Mouse (Mus musculus) hindbrain, embryonic 12.5 days (tissue): Measurements from ENCODE around the gene Tmprss9. TPM values are rescaled to one million over a fixed set of nuclear protein-coding genes. Genes with fewer than 3 reads are reported as not detected.
"Not testable (repeated sequence)": the region's sequence is repeated elsewhere in the genome, so short reads cannot be mapped to it uniquely, and the experiment has no call there.

Source experiments
- ATAC-seq: fragments of 200-750 bp; cut with Nextera tagmentation; 2 replicates; pipeline ENCODE4 v1.8.0; 2017; ENCODE audit warnings: moderate TSS enrichment; ENCODE audit not compliant: low FRiP score
- H3K27ac ChIP-seq: fragments of 300-500 bp; sonication (generic); 2 replicates; pipeline ENCODE4 v1.5.1; 2016; ENCODE audit warnings: mild to moderate bottlenecking
- H3K27me3 ChIP-seq: fragments of 300-500 bp; sonication (generic); 2 replicates; pipeline ENCODE4 v1.6.1; 2016; ENCODE audit warnings: mild to moderate bottlenecking
- H3K36me3 ChIP-seq: fragments of 300-500 bp; sonication (generic); 2 replicates; pipeline ENCODE4 v1.6.1; 2016; ENCODE audit warnings: mild to moderate bottlenecking
- H3K4me1 ChIP-seq: fragments of 300-500 bp; sonication (generic); 2 replicates; pipeline ENCODE4 v1.6.1; 2016
- H3K4me2 ChIP-seq: fragments of 300-500 bp; sonication (generic); replicated peaks from 2 replicates; pipeline ENCODE4 v1.6.1; 2016; ENCODE audit warnings: mild to moderate bottlenecking
- H3K4me3 ChIP-seq: fragments of 300-500 bp; sonication (generic); 2 replicates; pipeline ENCODE4 v1.5.1; 2016; ENCODE audit warnings: mild to moderate bottlenecking
- H3K9ac ChIP-seq: fragments of 300-500 bp; sonication (generic); 2 replicates; pipeline ENCODE4 v1.6.1; 2016; ENCODE audit warnings: mild to moderate bottlenecking, moderate library complexity
- H3K9me3 ChIP-seq: fragments of 300-500 bp; sonication (generic); replicated peaks from 2 replicates; pipeline ENCODE4 v1.6.1; 2016; ENCODE audit warnings: mild to moderate bottlenecking
- WGBS: fragments of 180-500 bp; shearing (Covaris S2); methylation state at CpG from one replicate; pipeline ENCODE4 v1.1.7; 2016; 5-methylcytosine and 5-hydroxymethylcytosine counted together
- polyA plus RNA-seq: library from polyadenylated mRNA; unstranded; fragments of >200 nt; fragmentation: Nextera tagmentation; extraction: Ambion mirVana; gene quantifications from 2 replicates; pipeline ENCODE4 v1.2.1, GENCODE M21; 2016

Gene Tmprss9
- polyA plus RNA-seq: 0.08 TPM in 2 replicates

- Histone ChIP-seq H3K9ac (no peak within 1 kb of the TSS), H3K9me3 (no peaks in the 10 kb centered on the region), H3K4me3 (no peak within 1 kb of the TSS), H3K4me2 (no peak within 1 kb of the TSS), H3K36me3 (peaks cover 18% of the 10 kb centered on the region), H3K27ac (no peak within 1 kb of the TSS), H3K4me1 (no peaks in the 10 kb centered on the region), H3K27me3 (no peaks in the 10 kb centered on the region)
- WGBS: 30% methylated on average over 9 of the region's 9 CpGs
- ATAC-seq: no peak
Observed at GRCm38 (mm10) chr10:80871581-80871980, at the start of gene Tmprss9. TSS of gene Tmprss9 (plus strand) at chr10:80871848.

- no peaks in the 10 kb centered on the region for H3K9me3 ChIP-seq
- 41% methylated on average over 2 of the region's 2 CpGs for WGBS
- no peaks in the 10 kb centered on the region for H3K27me3 ChIP-seq
- no peak overlapping the region for H3K4me2 ChIP-seq
- H3K27ac ChIP-seq: no peak overlapping the region
- 0 out of 2 replicates have a peak, but pooled peaks cover 2% of the 10 kb centered on the region for H3K4me1 ChIP-seq
- ATAC-seq: no peak
- no peak overlapping the region for H3K9ac ChIP-seq
- H3K4me3 ChIP-seq: no peak overlapping the region
- no peaks in the 10 kb centered on the region for H3K36me3 ChIP-seq
Observed at GRCm38 (mm10) chr10:80821991-80822390, 49.7 kb upstream of the Tmprss9 start.

DNA sequence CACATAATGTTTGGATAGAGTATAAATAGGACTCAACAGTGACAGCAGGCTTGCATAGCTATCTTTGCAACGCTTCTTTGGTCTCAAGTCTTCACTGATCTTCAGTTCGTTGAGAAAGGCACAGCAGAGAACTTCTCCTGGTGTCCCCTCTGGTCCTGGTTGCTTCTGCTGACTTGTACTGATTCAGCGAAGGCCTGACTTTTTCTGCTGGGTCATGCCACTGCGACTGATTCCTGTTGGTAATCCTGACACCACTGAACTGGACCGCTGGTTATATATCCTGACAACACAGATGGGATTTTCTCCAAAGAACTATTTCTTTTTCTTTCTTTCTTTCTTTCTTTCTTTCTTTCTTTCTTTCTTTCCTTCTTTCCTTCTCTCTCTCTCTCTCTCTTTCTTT, 49.1 kb upstream of the Tmprss9 start:
- Histone ChIP-seq H3K36me3 (no peaks in the 10 kb centered on the region), H3K27ac (no peak overlapping the region), H3K27me3 (no peaks in the 10 kb centered on the region), H3K9ac (no peak overlapping the region), H3K4me2 (no peak overlapping the region), H3K4me1 (peaks cover 4% of the 10 kb centered on the region), H3K4me3 (no peak overlapping the region), H3K9me3 (no peaks in the 10 kb centered on the region)
- no peak for ATAC-seq
- 81% methylated on average over 5 of the region's 5 CpGs for WGBS

DNA sequence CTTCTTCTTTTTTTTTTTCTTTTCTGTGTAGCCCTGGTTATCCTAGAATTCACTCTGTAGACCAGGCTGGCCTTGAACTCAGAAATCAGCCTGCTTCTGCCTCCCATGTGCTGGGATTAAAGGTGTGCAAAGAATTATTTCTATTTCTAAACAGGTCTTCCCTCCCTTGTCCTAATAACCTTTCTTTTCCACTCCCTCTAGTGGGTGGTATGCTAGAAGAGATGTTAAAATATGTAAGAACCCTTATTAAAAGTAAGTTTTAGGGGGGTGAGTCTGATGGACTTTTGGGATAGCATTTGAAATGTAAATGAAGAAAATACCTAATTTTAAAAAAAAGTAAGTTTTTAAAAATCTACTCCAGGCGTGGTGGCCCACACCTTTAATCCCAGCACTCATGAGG, 48.3 kb upstream of the Tmprss9 start:
- ATAC-seq: no peak
- Histone ChIP-seq H3K27ac (no peak overlapping the region), H3K9ac (no peak overlapping the region), H3K9me3 (no peaks in the 10 kb centered on the region), H3K27me3 (no peaks in the 10 kb centered on the region), H3K4me1 (peaks cover 11% of the 10 kb centered on the region), H3K4me2 (no peak overlapping the region), H3K4me3 (no peak overlapping the region), H3K36me3 (no peaks in the 10 kb centered on the region)
- 97% methylated on average over 1 of the region's 1 CpGs for WGBS

DNA sequence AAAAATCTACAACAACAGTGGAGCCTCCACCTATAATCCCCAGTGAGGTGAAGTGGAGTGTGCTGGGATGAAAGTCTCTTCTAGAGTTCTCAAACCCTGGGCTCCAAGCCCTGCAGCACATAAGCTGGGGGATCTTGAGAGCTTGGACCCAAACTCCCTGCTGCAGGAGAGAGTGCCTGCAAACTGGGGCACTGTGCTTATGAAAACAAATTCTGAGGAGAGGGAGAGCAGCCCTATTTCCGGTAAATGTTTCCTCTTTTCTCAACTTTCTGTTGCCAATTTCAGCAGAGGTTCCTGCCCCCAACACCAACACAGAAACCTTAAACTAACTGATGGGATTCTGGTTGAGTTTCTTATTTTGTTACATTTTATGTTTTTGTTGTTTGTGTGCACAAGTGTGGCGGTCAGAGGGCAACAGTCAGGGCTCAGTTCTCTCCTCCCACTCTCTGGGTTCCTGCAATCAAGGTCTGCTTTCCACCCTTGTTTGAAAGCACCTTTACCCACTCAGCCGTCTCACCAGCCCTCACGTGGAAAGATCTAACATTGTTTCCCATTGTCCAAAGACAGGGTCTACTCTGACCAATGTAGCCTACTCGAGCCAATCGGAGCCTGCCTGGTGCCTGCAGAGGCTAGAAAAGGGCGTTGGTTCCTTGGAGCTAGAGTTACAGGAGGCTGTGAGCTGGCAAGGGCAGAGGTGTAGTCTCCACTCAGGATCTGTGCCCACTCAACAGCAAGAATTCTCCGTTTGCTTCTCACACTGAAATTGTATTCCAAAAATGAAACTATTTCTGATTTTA, 47.6 kb upstream of the Tmprss9 start:
- ATAC-seq: no peak
- no peaks in the 10 kb centered on the region for H3K9me3 ChIP-seq
- no peaks in the 10 kb centered on the region for H3K27me3 ChIP-seq
- no peak overlapping the region for H3K4me3 ChIP-seq
- WGBS: 64% methylated on average over 8 of the region's 8 CpGs
- H3K4me2 ChIP-seq: no peak overlapping the region
- peaks cover 15% of the 10 kb centered on the region for H3K4me1 ChIP-seq
- peaks cover 4% of the 10 kb centered on the region for H3K36me3 ChIP-seq
- H3K27ac ChIP-seq: no peak overlapping the region
- H3K9ac ChIP-seq: no peak overlapping the region

DNA sequence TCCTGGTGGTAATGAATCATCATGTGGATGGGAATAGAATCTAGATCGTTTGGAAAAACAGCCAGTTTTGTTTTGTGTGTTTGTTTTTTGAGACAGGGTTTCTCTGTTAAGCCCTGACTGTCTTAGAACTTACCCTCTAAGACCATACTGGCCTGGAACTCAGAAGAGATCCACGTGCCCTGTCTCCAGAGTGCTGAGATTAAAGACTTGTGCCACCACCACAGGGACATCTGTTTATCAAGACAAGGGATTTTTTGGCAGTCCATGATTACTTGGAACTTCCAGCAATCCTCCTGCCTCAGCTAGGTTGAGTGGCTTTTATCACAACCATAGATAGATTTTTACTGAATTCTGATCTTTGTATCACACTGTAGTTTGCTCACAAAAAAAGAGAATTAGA, 46.8 kb upstream of the Tmprss9 start:
- no peak overlapping the region for H3K27ac ChIP-seq
- no peak overlapping the region for H3K4me3 ChIP-seq
- no peaks in the 10 kb centered on the region for H3K27me3 ChIP-seq
- H3K4me1 ChIP-seq: peaks cover 22% of the 10 kb centered on the region
- H3K9ac ChIP-seq: no peak overlapping the region
- no peak overlapping the region for H3K4me2 ChIP-seq
- H3K36me3 ChIP-seq: peaks cover 11% of the 10 kb centered on the region
- 81% methylated on average over 2 of the region's 2 CpGs for WGBS
- ATAC-seq: no peak
- no peaks in the 10 kb centered on the region for H3K9me3 ChIP-seq

GRCm38 (mm10) chr10:80826151-80827062, 45.2 kb upstream of the Tmprss9 start, which contains the start of gene Oaz1:
TSS of gene Oaz1 (plus strand) at chr10:80826656.
- Histone ChIP-seq H3K9me3 (no peaks in the 10 kb centered on the region), H3K9ac (peak within 1 kb of the TSS; percentile 92), H3K36me3 (peaks cover 22% of the 10 kb centered on the region), H3K4me2 (peak within 1 kb of the TSS; percentile 87), H3K27ac (peak within 1 kb of the TSS; percentile 91), H3K27me3 (no peaks in the 10 kb centered on the region), H3K4me3 (peak within 1 kb of the TSS; percentile 86), H3K4me1 (peaks cover 37% of the 10 kb centered on the region)
- under 1% methylated on average over 81 of the region's 82 CpGs for WGBS
- ATAC-seq: peak; percentile 98

GRCm38 (mm10) chr10:80827063-80827869, 44.4 kb upstream of the Tmprss9 start:
- peak overlapping the region; percentile 92 for H3K9ac ChIP-seq
- WGBS: 9% methylated on average over 28 of the region's 29 CpGs
- ATAC-seq: no peak

GRCm38 (mm10) chr10:80827870-80828420, 43.7 kb upstream of the Tmprss9 start:
- Histone ChIP-seq H3K4me3 (peak overlapping the region; percentile 86), H3K4me1 (peaks cover 40% of the 10 kb centered on the region), H3K36me3 (peaks cover 22% of the 10 kb centered on the region), H3K9me3 (no peaks in the 10 kb centered on the region), H3K27me3 (peaks cover under 1% of the 10 kb centered on the region; the same call in 1 of the 2 replicates), H3K9ac (peak overlapping the region; percentile 92), H3K27ac (no peak overlapping the region), H3K4me2 (peak overlapping the region; percentile 87)
- 85% methylated on average over 10 of the region's 10 CpGs for WGBS
- no peak for ATAC-seq

More at GRCm38 (mm10) chr10:80827063-80827869, 44.4 kb upstream of the Tmprss9 start:
- H3K4me1 ChIP-seq: peaks cover 37% of the 10 kb centered on the region
- no peaks in the 10 kb centered on the region for H3K9me3 ChIP-seq
- peak overlapping the region; percentile 87 for H3K4me2 ChIP-seq
- no peaks in the 10 kb centered on the region for H3K27me3 ChIP-seq
- H3K36me3 ChIP-seq: peaks cover 22% of the 10 kb centered on the region
- H3K27ac ChIP-seq: peak overlapping the region; percentile 91
- H3K4me3 ChIP-seq: peak overlapping the region; percentile 86

DNA sequence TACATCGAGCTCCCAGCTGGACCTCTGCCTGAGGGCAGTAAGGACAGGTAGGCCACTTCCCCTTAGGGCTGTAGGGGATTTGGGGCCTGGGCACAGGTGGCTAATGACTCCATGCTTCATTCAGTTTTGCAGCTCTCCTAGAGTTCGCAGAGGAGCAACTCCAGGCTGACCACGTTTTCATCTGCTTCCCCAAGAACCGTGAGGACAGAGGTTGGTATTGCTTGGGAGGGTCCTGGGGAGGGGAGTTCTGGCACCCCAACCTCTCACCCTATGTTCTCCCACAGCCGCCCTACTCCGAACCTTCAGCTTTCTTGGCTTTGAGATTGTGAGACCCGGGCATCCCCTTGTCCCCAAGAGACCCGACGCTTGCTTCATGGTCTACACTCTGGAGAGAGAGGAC, 43.1 kb upstream of the Tmprss9 start:
- 88% methylated on average over 8 of the region's 9 CpGs for WGBS
- Histone ChIP-seq H3K9ac (peak overlapping the region; percentile 92; the same call in 1 of the 2 replicates), H3K4me2 (peak overlapping the region; percentile 87), H3K36me3 (peaks cover 22% of the 10 kb centered on the region), H3K4me1 (peaks cover 40% of the 10 kb centered on the region)
- ATAC-seq, H3K9me3 ChIP-seq, H3K4me3 ChIP-seq, H3K27ac ChIP-seq, H3K27me3 ChIP-seq: not testable (repeated sequence)

DNA sequence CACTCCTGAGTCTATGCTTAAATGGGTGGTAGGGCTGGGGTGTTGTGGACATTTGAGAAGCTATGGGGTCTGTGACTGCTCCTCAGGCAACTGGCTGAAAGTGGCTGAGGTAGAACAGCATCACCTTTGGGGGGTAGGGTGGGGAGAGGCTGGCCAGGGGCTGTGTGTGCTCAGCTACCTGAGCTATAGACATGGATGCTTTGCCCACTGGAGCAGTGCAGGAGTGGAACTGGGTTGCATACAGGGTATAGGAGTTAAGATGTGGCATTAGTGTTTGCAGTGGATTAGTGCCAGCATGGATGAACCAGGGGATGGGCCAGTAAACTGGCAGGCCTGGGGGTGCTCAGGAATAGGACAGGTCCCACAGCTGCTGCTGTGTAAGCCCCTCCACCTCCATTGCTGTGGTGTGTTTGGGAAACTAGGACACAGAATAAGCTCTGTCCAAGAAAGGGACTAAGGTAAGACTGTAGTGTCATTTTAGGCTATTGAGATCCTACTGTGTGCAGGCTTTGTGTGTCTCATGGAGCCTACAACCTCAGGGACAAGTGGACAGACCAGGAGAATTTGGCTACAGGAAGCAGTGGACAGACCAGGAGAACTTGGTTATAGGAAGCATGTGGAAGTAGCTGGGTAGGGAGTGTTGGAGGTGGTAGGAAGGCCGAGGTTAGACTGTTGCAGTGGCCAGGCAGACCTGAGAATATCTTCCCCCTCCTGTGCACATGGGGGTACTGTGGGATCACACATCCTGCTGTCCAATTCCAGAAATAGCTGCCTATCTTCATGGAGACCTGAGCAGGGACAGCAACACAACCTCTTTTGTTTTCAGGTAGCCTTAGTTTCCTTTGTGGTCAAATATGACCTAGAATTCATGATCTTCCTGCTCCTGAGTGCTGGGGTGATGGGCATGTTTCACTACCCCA, 42.0 kb upstream of the Tmprss9 start:
- Histone ChIP-seq H3K36me3 (peaks cover 22% of the 10 kb centered on the region), H3K4me1 (peaks cover 40% of the 10 kb centered on the region), H3K9ac (no peak overlapping the region), H3K4me2 (no peak overlapping the region), H3K4me3 (no peak overlapping the region), H3K27me3 (peaks cover 17% of the 10 kb centered on the region), H3K9me3 (no peaks in the 10 kb centered on the region), H3K27ac (no peak overlapping the region)
- 65% methylated on average over 1 of the region's 1 CpGs for WGBS
- no peak for ATAC-seq
